In the genomic region with DNA sequence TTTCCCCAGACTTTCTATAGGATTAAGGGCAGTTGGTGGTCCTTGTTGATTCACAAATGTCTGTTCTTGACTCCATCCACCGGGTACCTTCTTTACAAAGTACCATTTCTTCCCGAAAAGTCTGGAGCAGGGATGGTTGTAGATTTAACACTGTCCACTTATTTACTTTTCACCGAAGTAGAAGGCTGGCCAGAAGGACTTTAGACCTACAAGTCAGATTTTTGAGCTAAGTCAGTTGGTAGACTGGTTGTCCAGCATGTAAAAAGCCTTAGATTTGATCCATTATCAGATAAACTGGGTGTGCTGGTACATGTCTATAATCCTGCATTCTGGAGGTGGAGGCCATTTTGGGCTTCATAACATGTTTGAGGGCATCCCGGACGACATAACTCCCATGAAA, we compare ENCODE assay signal across 15 mouse cellular contexts.
"Had no signal": no experiment of that assay in that cellular context is flagged by ENCODE, and none has a peak within 500 bp of the region (broad histone marks: within the 10 kb centered on the region; RNA-seq: fewer than 3 reads in every experiment).

No protein-coding gene starts in this region.

- H3K4me1 ChIP-seq: midbrain, embryonic 13.5 days; neural tube, embryonic 12.5 days had no signal

- H3K27ac ChIP-seq: macrophage; midbrain, embryonic 13.5 days; midbrain, embryonic 15.5 days; neural tube, embryonic 12.5 days; stomach, embryonic 15.5 days had no signal

- H3K9ac ChIP-seq: liver, postnatal 0 days; lung, embryonic 15.5 days; midbrain, embryonic 13.5 days; midbrain, embryonic 15.5 days; neural tube, embryonic 12.5 days; stomach, embryonic 15.5 days had no signal

- H3K4me3 ChIP-seq: lung, embryonic 15.5 days; megakaryocyte, embryonic 14.5 days; midbrain, embryonic 13.5 days; midbrain, embryonic 15.5 days; neural tube, embryonic 12.5 days; stomach, embryonic 15.5 days had no signal

- H3K27me3 ChIP-seq: lung, embryonic 15.5 days; megakaryocyte, embryonic 14.5 days; midbrain, embryonic 13.5 days; midbrain, embryonic 15.5 days; neural tube, embryonic 12.5 days; stomach, embryonic 15.5 days had no signal

- DNase-seq: liver, postnatal 0 days; lung, adult 2 months; lung, postnatal 14 days; lung, postnatal 36 days; right cerebral cortex, postnatal 14 days; thymus, adult 2 months; thymus, postnatal 25 days; thymus, postnatal 4 days had no signal

- H3K36me3 ChIP-seq: lung, embryonic 15.5 days; midbrain, embryonic 13.5 days; midbrain, embryonic 15.5 days; neural tube, embryonic 12.5 days; stomach, embryonic 15.5 days had no signal
